Mouse (Mus musculus) intestine, embryonic 14.5 days (tissue): ENCODE results near the gene Smad3. TPM values are rescaled to one million over a fixed set of nuclear protein-coding genes. Genes with fewer than 3 reads are reported as not detected.

ENCODE experiments used
- ATAC-seq: fragments of 200-750 bp; cut with Nextera tagmentation; replicated peaks from 2 replicates; pipeline ENCODE4 v1.8.0; 2017; ENCODE audit warnings: low read depth, moderate number of reproducible peaks, moderate TSS enrichment, moderate library complexity; ENCODE audit not compliant: low FRiP score, low TSS enrichment
- DNase-seq: peaks from one replicate; pipeline ENCODE4 v3.0.0-alpha.2; 2018; ENCODE audit warnings: low spot score
- H3K27ac ChIP-seq: fragments of 300-500 bp; sonication (generic); 2 replicates; pipeline ENCODE4 v1.5.1; 2014; ENCODE audit warnings: low read depth, mild to moderate bottlenecking, control low read depth
- H3K27me3 ChIP-seq: fragments of 300-500 bp; sonication (generic); replicated peaks from 2 replicates; pipeline ENCODE4 v1.6.1; 2014; ENCODE audit warnings: low read length, control low read depth; ENCODE audit not compliant: control insufficient read depth, insufficient read depth
- H3K36me3 ChIP-seq: fragments of 300-500 bp; sonication (generic); 2 replicates; pipeline ENCODE4 v1.6.1; 2014; ENCODE audit warnings: low read length, control low read depth; ENCODE audit not compliant: control insufficient read depth, insufficient read depth
- H3K4me1 ChIP-seq: fragments of 300-500 bp; sonication (generic); replicated peaks from 2 replicates; pipeline ENCODE4 v1.6.1; 2014; ENCODE audit warnings: low read length, control low read depth, mixed read lengths; ENCODE audit not compliant: control insufficient read depth, insufficient read depth
- H3K4me2 ChIP-seq: fragments of 300-500 bp; sonication (generic); 2 replicates; pipeline ENCODE4 v1.6.1; 2014; ENCODE audit warnings: low read length
- H3K4me3 ChIP-seq: fragments of 300-500 bp; sonication (generic); 2 replicates; pipeline ENCODE4 v1.5.1; 2014; ENCODE audit warnings: low read depth, low read length, control low read depth, mixed read lengths
- H3K9ac ChIP-seq: fragments of 300-500 bp; sonication (generic); 2 replicates; pipeline ENCODE4 v1.6.1; 2014; ENCODE audit warnings: mild to moderate bottlenecking, low read length
- H3K9me3 ChIP-seq: fragments of 300-500 bp; sonication (generic); 2 replicates; pipeline ENCODE4 v1.6.1; 2016; ENCODE audit warnings: low read length, control low read depth; ENCODE audit not compliant: control insufficient read depth
- WGBS: fragments of 180-500 bp; shearing (Covaris S2); extraction: QIAGEN DNeasy Blood & Tissue Kit; methylation state at CpG from one replicate; pipeline ENCODE4 v1.1.7; 2014; 5-methylcytosine and 5-hydroxymethylcytosine counted together
- polyA plus RNA-seq: library from polyadenylated mRNA; unstranded; fragments of >200 nt; fragmentation: Nextera tagmentation; extraction: Ambion mirVana; gene quantifications from 2 replicates; pipeline ENCODE4 v1.2.1, GENCODE M21; 2014

Gene Smad3
- polyA plus RNA-seq, 1 experiment from 2014 or later = 12.7 TPM

DNA sequence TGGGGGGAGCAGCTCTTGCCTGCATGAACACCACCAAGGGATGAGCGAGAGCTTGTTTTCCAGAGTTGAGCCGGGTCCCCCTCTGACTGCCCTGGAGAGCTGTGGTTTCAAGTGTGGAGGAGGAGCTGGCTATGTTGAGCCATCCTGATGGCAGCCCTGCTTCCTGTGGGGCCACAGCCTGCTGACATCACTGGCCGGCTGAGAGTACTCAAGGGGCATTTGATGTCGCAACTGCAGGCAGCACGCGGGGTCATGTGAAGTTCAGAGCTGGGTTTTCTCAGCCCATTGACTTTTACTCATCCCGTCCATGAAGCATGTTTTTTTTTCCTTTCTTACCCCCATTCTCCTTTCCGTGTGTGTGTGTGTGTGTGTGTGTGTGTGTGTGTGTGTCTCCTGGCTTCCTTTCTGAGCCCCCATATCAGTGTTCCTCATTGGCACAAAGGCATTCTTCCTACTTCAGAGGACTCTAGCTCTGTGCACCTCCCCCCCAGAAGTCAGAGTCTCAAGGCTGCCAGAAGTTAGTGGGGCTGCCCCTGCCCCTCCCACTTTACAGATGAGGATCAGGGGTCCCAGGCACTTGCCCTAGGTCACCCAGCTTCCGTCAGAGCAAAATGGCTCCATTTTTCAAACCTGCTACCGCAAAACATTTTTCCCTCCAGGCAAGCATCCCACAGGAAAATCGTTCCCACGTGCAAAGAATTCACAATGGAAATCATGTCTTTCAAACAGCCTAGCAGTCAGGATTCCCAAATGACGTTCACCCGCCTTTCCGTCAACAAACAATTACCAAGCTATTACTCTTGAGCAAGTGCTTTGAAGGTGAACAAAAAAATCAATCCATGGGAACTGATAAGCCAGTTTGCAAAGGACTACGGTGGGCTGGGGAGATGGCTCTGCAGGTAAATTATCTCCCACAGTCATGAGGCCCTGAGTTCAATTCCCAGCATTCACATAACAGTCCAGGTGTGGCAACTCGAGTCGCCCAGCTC is 41.4 kb downstream of the Smad3 start:
- DNase-seq = peak; percentile 76
- peak; percentile 56 for ATAC-seq
- no peaks in the 10 kb centered on the region for H3K36me3 ChIP-seq
- H3K9me3 ChIP-seq = no peaks in the 10 kb centered on the region
- no peak overlapping the region for H3K9ac ChIP-seq
- H3K4me1 ChIP-seq = peaks cover 48% of the 10 kb centered on the region
- peak overlapping the region; percentile 60 for H3K27ac ChIP-seq
- H3K4me2 ChIP-seq = peak overlapping the region; percentile 21
- no peaks in the 10 kb centered on the region for H3K27me3 ChIP-seq
- WGBS = 11% methylated on average over 18 of the region's 18 CpGs
- no peak overlapping the region for H3K4me3 ChIP-seq

DNA sequence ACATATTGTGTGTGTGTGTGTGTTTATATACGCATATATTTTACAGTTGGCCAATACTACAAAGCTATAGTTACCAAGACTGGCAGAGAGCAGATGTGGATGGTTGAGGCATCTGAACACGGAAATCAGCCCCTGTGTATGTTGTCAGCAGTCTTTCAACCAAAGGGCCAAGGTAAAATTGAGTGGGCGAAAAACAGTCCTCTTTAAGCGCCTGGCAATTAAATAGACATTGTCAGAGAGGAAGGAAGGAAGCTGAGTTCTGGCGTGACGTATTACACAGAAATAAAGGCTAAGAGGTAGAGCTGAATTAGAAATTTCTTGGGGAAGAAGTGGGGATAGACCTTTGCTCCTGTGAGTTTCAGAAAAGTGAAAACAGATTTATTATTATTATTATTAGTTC is 43.2 kb downstream of the Smad3 start:
- Histone ChIP-seq H3K9me3 (peaks cover 2% of the 10 kb centered on the region; the same call in 1 of the 2 replicates), H3K4me2 (no peak overlapping the region), H3K4me3 (no peak overlapping the region), H3K27ac (no peak overlapping the region), H3K27me3 (no peaks in the 10 kb centered on the region), H3K36me3 (no peaks in the 10 kb centered on the region), H3K4me1 (peaks cover 42% of the 10 kb centered on the region), H3K9ac (no peak overlapping the region)
- DNase-seq = no peak
- 73% methylated on average over 6 of the region's 6 CpGs for WGBS
- no peak for ATAC-seq

DNA sequence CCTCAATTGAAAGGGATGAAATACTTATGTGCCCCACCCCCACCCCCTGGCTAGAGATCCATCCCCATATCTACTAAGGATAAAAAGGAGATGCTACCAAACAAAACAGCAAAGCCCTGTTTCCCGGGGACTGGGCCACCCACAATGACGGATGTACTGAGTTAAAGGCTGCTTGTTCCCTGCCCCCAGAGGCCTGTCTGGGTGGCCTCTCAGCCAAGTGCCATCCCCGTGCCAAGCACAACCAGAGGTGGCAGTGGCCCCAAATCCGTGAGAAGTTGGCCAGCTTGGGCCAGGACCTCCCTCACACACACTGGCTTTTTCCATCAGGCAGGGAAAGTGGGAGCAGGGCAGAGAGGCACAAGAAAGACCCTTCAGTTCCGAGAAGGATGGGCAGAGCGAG is 45.0 kb downstream of the Smad3 start:
- peaks cover 4% of the 10 kb centered on the region; the same call in 1 of the 2 replicates for H3K9me3 ChIP-seq
- no peaks in the 10 kb centered on the region for H3K36me3 ChIP-seq
- H3K27ac ChIP-seq = no peak overlapping the region
- H3K4me1 ChIP-seq = peaks cover 41% of the 10 kb centered on the region
- H3K4me2 ChIP-seq = no peak overlapping the region
- no peaks in the 10 kb centered on the region for H3K27me3 ChIP-seq
- no peak overlapping the region for H3K4me3 ChIP-seq
- WGBS = 55% methylated on average over 6 of the region's 6 CpGs
- ATAC-seq (no peak), DNase-seq (no peak)
- H3K9ac ChIP-seq = no peak overlapping the region

DNA sequence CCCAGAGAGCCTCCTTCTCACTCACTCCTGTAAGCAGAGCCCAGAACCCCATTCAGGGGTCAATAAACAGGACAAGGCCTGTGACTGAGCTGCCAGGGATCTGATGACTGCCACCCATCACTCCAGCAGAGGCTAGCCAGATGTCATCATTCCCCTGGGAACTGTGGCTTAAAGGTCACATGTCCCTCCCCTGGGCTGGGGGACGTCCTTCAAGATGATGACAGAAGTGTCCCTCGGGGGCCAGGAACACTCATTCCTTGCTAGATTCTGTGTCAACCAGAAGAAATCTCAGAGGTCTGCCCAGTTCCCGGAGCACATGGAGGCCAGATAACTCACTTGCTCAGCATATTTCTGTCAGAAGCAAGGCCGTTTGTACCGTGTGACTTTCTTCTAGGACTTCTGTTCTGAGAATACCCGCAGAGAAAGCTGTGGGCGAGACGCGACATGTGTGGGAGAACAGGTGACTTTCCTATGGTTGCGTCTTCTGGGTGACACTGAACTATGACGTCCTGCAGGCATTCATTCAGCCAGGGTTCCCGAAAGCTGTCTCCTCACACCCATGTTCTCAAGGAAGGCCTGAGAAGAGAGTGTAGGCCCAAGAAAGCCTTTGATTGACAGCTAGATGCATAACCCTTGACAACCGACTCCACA is 46.1 kb downstream of the Smad3 start:
- no peaks in the 10 kb centered on the region for H3K27me3 ChIP-seq
- no peak overlapping the region for H3K4me2 ChIP-seq
- no peak overlapping the region for H3K9ac ChIP-seq
- no peak overlapping the region for H3K4me3 ChIP-seq
- ATAC-seq (no peak), DNase-seq (no peak)
- H3K4me1 ChIP-seq = peaks cover 38% of the 10 kb centered on the region
- no peaks in the 10 kb centered on the region for H3K36me3 ChIP-seq
- H3K9me3 ChIP-seq = peaks cover 4% of the 10 kb centered on the region; the same call in 1 of the 2 replicates
- 74% methylated on average over 13 of the region's 13 CpGs for WGBS
- H3K27ac ChIP-seq = no peak overlapping the region

DNA sequence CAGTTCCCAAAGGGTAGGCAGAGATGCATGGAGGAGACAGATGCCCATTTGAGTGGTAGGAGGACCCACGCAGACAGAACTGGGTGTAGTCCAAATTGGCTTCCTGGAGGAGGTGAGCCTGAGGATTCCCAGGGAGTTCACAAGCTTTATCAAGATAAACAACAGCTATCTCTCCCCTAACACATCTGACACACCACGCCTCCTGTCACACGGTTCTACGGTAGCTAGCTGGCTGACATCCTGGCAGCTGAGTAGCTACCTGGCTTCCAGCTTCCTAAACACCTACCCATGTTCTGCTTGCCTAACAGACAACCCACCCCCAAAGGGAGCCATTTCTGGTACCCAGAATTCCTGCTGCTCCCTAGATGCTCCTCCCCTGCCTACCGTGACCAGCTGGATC is 47.9 kb downstream of the Smad3 start:
- ATAC-seq (no peak), DNase-seq (no peak)
- no peak overlapping the region for H3K4me3 ChIP-seq
- H3K4me2 ChIP-seq = no peak overlapping the region
- H3K27me3 ChIP-seq = no peaks in the 10 kb centered on the region
- H3K9me3 ChIP-seq = peaks cover 4% of the 10 kb centered on the region; the same call in 1 of the 2 replicates
- no peak overlapping the region for H3K27ac ChIP-seq
- no peaks in the 10 kb centered on the region for H3K36me3 ChIP-seq
- peaks cover 29% of the 10 kb centered on the region for H3K4me1 ChIP-seq
- 94% methylated on average over 5 of the region's 5 CpGs for WGBS
- H3K9ac ChIP-seq = no peak overlapping the region

DNA sequence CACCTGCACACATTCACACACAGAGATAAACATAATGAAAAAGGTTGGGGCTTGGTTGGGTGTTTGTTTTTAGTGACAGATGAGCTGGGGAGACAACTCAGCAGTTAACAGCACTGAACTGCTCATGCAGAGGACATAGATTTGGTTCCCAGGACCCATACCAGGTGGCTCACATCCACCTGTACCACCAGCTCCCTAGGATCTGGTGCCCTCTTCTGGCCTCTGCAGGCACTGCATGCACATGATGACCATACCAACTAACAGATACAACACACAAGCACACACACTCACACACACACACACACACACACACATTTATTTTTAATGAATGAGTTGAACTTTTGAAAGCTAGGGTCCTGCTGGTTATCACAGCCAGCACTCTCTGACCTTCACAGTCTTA is 48.5 kb downstream of the Smad3 start:
- ATAC-seq (no peak), DNase-seq (no peak)
- H3K4me3 ChIP-seq = no peak overlapping the region
- no peaks in the 10 kb centered on the region for H3K36me3 ChIP-seq
- H3K9me3 ChIP-seq = peaks cover 4% of the 10 kb centered on the region; the same call in 1 of the 2 replicates
- H3K27ac ChIP-seq = no peak overlapping the region
- no peaks in the 10 kb centered on the region for H3K27me3 ChIP-seq
- H3K4me2 ChIP-seq = no peak overlapping the region
- H3K9ac ChIP-seq = no peak overlapping the region
- H3K4me1 ChIP-seq = peaks cover 28% of the 10 kb centered on the region

DNA sequence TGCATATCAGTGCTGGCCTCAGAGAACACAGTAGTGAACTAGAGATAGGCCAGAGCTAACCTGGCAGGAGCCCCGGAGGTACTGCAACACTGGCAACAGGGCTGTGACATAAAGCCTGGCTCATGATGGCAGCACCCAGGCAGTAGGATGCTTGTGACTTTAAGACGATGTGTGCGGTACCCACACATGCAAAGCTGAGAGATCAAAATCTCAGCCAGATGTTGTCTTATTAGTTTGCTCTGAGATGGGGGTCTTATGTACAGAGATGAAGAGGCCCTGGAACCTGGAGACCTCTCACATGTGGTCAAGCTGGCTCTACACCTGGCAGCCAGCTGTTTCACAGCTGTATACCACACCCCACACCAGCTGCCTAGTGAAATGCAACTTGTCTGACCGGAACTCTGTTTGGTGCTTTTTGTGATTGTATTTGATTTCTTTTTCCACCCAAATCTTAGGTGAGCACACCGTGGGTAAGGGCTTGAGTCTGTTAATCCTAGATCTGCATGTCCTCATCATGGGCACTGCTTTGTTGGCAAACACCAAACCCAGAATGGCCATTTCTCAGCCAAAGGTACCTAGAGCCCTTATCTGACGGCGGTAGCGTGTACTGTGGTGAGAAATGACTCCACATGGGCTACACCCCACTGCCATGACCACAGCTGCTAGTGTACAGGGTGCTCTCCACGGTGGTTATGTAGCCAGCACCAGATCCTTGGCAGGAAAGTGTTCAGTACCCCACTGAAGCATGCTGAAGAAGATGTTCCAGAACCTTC is 49.8 kb downstream of the Smad3 start:
- DNase-seq = no peak
- H3K36me3 ChIP-seq = 0 out of 2 replicates have a peak, but pooled peaks cover 5% of the 10 kb centered on the region
- no peak overlapping the region for H3K9ac ChIP-seq
- no peak overlapping the region for H3K4me2 ChIP-seq
- H3K9me3 ChIP-seq = peaks cover 4% of the 10 kb centered on the region; the same call in 1 of the 2 replicates
- ATAC-seq = no peak
- WGBS = 88% methylated on average over 9 of the region's 9 CpGs
- no peaks in the 10 kb centered on the region for H3K27me3 ChIP-seq
- H3K4me3 ChIP-seq = no peak overlapping the region
- peaks cover 28% of the 10 kb centered on the region for H3K4me1 ChIP-seq
- H3K27ac ChIP-seq = no peak overlapping the region

DNA sequence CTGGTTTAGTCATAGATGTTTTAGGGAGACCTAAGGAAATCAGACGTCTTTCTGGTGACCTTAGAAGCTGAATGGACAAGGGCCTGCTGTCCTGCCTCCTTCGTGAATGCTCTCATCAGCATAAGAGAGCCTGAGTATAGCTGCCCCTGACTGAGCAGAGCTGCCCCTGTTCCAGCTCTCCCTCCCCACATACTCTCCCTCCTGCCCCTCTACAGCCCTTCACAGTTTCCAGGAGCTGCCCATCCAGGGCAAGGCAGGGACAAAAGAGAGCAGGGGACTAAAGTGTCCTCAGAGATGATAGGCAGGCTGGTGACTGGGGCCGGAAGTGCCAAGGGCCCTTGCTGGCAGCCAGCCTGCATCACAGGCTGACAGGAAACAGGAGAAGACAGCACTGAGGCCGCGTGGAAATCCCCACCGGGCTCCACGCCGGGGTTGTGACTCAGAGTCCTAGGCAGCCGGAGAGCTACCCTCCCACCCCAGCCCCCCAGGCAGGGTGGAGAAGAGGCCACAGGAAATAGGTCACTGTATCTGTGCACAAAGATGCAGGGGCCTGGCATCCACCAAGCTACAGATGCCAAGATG is 51.6 kb downstream of the Smad3 start:
- no peak for DNase-seq
- 24% methylated on average over 9 of the region's 9 CpGs for WGBS
- Histone ChIP-seq H3K27me3 (no peaks in the 10 kb centered on the region), H3K4me3 (no peak overlapping the region), H3K4me2 (no peak overlapping the region), H3K4me1 (peaks cover 28% of the 10 kb centered on the region), H3K9me3 (peaks cover 4% of the 10 kb centered on the region; the same call in 1 of the 2 replicates), H3K27ac (peak overlapping the region; percentile 28; the same call in 1 of the 2 replicates), H3K36me3 (0 out of 2 replicates have a peak, but pooled peaks cover 5% of the 10 kb centered on the region), H3K9ac (peak overlapping the region; percentile 8; the same call in 1 of the 2 replicates)
- ATAC-seq = no peak
